Mouse (Mus musculus): ENCODE measurements around the gene Tmprss11c. TPM values are rescaled to one million over a fixed set of nuclear protein-coding genes. Genes with fewer than 3 reads are reported as not detected.

Tmprss11c gene
- not detected in 2 replicates for polyA plus RNA-seq (2012; rRNA removed; ENCODE audit: low replicate concordance)

GRCm38 (mm10) chr5:86289208-86289607, at the start of gene Tmprss11c:
TSS of gene Tmprss11c (minus strand) at chr5:86289308.

GRCm38 (mm10) chr5:86197801-86198200, 91.3 kb downstream of the Tmprss11c start, which contains the start of gene Gnrhr:
TSS of gene Gnrhr (minus strand) at chr5:86197901.

Other genes starting within 250 kb of the Tmprss11c start
- gene Cenpc1, start 223.7 kb downstream of the Tmprss11c start, polyA plus RNA-seq (2012; rRNA removed; ENCODE audit: low replicate concordance) = 2.5 and 3.0 TPM in 2 replicates
- 2.7 and 6.0 TPM in 2 replicates for gene Stap1, start 217.6 kb downstream of the Tmprss11c start, polyA plus RNA-seq (2012; rRNA removed; ENCODE audit: low replicate concordance)
- gene Uba6, start 116.5 kb downstream of the Tmprss11c start, polyA plus RNA-seq (2012; rRNA removed; ENCODE audit: low replicate concordance) = 0.94 and 2.9 TPM in 2 replicates
- gene Gnrhr, start 91.4 kb downstream of the Tmprss11c start, polyA plus RNA-seq (2012; rRNA removed; ENCODE audit: low replicate concordance) = not detected in 2 replicates
- gene Tmprss11d, start 84.1 kb upstream of the Tmprss11c start, polyA plus RNA-seq (2012; rRNA removed; ENCODE audit: low replicate concordance) = 0.08 and 0.11 TPM in 2 replicates
- 0.04 TPM in 1 of 2 replicates, not detected in the other for gene Tmprss11a, start 179.7 kb upstream of the Tmprss11c start, polyA plus RNA-seq (2012; rRNA removed; ENCODE audit: low replicate concordance)
- gene Tmprss11g, start 229.3 kb upstream of the Tmprss11c start, polyA plus RNA-seq (2012; rRNA removed; ENCODE audit: low replicate concordance) = not detected in 2 replicates